Mouse (Mus musculus): ENCODE data around the gene Ctdspl.

GRCm38 (mm10) chr9:119070173-119070825 is 144.0 kb downstream of the Ctdspl start:
- TF ChIP-seq CTCF (IDR thresholded peaks at IDR 0.05; ENCODE audit: borderline replicate concordance, control insufficient read depth, extremely low read depth, insufficient read depth, low read length, poor library complexity), result no peak
- TF ChIP-seq POLR2A (IDR thresholded peaks at IDR 0.05; ENCODE audit: control insufficient read depth, extremely low read depth, insufficient read depth, low read length, poor library complexity), result no peak
